Mouse (Mus musculus): ENCODE measurements around the gene Dhx37. TPM values are rescaled to one million over a fixed set of nuclear protein-coding genes. Genes with fewer than 3 reads are reported as not detected.
"Not testable (repeated sequence)": the region's sequence is repeated elsewhere in the genome, so short reads cannot be mapped to it uniquely, and the experiment has no call there.

Gene Dhx37
- total RNA-seq, 2 experiments from 2014 or later = 14.0 to 16.0 TPM

GRCm38 (mm10) chr5:125409348-125410090 is 24.4 kb downstream of the Dhx37 start:
- DNase-seq (ENCODE audit: low spot score in 2 of 2) = no peak

- peak; percentile 63 to 69 for DNase-seq (ENCODE audit: low spot score in 2 of 2)
These were observed 25.1 kb downstream of the Dhx37 start for GRCm38 (mm10) chr5:125408842-125409241.

GRCm38 (mm10) chr5:125407910-125408575 is 25.9 kb downstream of the Dhx37 start:
- no peak for DNase-seq (ENCODE audit: low spot score in 2 of 2)

DNA sequence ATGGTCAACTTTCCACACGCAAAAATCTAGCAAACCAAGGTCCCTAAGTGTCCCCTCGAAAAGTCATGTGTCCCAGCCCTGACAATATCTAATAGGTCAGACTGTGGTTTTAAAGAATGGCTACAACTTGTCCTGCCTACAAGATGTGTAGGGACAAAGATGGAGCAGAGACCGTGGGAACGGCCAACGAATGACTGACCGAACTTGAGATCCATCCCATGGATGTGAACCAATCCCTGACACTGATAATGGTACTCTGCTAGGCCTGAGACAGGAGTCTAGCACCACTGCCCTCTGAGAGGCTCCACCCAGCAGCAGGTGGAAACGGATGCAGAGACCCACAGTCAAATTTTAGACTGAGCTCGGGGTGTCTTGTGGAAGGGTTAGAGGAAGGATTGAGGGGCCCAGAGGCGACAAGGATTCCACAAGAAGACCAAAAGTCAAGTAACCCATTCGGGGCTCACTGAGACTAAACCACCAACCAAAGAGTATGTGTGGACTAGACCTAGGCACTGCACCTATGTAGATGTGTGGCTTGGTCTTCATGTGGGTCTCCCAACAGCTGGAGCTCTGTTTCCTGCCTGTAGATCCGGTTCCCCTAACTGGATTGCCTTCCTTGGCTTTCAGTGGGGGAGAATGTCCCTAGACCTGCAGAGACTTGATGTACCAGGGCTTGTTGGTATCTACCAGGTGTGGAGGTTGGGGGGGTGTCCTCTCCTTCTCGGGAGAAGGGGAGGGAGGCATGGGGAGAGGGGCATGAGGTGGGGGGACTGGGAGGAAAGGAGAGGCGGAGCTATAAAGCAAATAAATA is 26.7 kb downstream of the Dhx37 start:
- DNase-seq (ENCODE audit: low spot score in 2 of 2) = no peak

GRCm38 (mm10) chr5:125406322-125407016 is 27.5 kb downstream of the Dhx37 start:
- no peak for DNase-seq (ENCODE audit: low spot score in 2 of 2)

DNA sequence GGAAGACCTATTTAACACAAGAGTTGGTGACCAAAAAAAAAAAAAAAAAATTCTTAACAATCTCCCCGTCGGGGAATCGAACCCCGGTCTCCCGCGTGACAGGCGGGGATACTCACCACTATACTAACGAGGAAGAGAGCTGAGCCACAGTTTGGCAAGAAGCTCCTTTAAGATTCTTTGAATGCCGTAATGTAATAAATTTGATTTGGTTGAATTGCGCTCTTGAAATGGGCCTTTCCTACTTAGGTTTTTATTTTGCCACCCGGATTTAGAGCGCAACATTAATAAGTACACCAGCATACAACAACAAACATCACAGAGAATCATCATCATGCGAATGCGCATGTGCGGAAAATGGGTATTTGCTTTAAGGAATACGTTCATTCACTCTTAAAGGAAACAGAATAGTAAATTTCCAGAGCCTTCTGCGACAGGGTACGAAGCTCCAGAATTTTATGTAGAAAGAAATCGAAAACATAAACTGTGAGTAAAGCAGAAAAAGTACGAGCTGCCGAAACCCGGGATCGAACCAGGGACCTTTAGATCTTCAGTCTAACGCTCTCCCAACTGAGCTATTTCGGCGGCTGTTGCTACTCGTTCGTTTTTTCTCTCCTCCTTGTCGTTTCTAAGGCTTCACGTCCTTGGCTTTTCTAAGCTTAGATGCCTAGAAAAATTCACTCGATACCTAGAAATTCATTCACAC is 28.2 kb downstream of the Dhx37 start:
- peak; percentile 64 to 77 for DNase-seq (ENCODE audit: low spot score in 2 of 2)

- no peak for DNase-seq (ENCODE audit: low spot score in 2 of 2)
These were observed 28.9 kb downstream of the Dhx37 start for GRCm38 (mm10) chr5:125404903-125405545.

DNA sequence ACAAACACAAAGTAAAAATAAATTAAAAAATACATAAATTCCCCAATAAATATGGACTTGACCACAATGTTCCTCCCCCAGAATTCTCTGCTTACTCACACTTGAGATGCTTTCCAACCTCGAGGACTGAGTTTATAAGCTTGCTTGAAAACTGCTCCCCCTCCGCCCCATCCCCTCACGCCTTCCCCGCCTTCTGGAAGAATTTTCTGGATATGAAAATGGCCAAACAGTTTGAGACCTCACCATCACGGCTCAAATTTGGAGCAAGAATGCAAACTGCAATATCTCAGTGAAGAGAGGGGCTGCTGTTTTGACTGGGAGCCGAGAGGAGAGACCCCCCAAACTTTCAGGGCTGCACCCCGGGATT is 29.4 kb downstream of the Dhx37 start:
- no peak for DNase-seq (ENCODE audit: low spot score in 2 of 2)

DNA sequence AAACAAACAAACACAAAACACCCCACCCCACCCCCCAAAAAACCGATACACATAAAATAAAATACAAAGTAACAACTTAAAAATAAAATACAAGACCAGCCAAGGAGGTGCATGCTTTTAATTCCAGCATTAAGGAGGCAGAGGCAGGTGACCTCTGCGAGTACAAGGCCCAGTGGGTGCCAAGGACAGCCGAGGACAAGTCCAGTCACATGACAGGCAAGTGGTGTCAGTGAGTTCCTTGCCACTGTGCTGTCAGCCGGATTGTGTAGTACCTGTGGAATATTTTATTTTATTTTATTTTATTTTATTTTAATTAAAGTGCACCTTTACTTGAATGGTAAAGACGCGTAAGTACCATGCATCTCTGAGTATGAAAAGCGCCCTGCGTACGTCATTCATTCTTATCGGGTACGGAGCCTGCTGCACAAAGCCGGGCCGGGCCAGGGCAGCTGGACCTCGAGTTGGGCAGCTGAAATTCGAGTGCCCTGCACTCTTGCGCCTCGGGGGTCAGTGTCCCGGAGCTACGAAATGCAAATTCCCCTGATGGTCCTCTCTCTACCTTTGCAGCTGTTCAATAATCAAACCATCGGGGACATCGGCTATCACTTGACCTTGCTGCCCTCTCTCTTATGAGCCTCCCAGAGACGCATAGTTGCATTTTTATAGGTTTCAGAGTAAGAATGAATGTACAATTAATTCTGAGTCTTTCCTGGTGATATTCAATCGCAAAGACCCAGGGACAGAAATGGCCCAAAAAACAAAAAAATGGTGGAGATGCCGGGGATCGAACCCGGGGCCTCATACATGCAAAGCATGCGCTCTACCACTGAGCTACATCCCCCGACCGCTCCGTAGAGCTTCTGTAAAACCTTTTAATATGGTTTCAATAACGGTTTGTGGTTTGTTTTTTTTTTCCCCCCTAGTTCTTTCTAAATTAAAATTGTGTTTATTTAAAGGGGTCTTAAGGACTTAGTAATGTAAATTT is 30.1 kb downstream of the Dhx37 start:
- no peak for DNase-seq (ENCODE audit: low spot score in 2 of 2)

DNA sequence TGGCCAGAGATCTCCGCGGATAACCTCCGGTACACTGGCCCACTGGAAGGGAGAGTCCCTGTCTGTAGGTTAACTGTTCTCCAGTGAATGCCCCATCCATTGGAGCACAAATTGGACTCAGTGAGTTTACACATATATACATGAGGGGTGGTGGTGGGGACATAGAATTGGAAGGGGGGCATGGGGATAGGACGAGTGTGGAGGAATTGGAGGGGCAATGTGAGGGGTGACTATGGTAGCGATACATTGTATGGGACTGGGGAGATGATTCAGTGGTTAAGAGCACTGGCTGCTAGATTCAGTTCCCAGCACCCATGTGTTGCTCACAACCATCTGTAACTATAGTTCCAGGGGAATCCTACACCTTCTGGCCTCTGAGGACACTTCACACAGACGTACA is 30.9 kb downstream of the Dhx37 start:
- no peak for DNase-seq (ENCODE audit: low spot score in 2 of 2)

GRCm38 (mm10) chr5:125402476-125402875 is 31.4 kb downstream of the Dhx37 start:
- DNase-seq (ENCODE audit: low spot score in 2 of 2) = no peak

- no peak for DNase-seq (ENCODE audit: low spot score in 2 of 2)
These were observed 33.0 kb downstream of the Dhx37 start for GRCm38 (mm10) chr5:125400903-125401302.

GRCm38 (mm10) chr5:125395008-125395407 is 38.9 kb downstream of the Dhx37 start:
- DNase-seq (ENCODE audit: low spot score in 2 of 2) = no peak

- peak in 1 of 2 experiments; percentile 58 for DNase-seq (ENCODE audit: low spot score in 2 of 2)
These were observed 40.0 kb downstream of the Dhx37 start for GRCm38 (mm10) chr5:125393622-125394603.

DNA sequence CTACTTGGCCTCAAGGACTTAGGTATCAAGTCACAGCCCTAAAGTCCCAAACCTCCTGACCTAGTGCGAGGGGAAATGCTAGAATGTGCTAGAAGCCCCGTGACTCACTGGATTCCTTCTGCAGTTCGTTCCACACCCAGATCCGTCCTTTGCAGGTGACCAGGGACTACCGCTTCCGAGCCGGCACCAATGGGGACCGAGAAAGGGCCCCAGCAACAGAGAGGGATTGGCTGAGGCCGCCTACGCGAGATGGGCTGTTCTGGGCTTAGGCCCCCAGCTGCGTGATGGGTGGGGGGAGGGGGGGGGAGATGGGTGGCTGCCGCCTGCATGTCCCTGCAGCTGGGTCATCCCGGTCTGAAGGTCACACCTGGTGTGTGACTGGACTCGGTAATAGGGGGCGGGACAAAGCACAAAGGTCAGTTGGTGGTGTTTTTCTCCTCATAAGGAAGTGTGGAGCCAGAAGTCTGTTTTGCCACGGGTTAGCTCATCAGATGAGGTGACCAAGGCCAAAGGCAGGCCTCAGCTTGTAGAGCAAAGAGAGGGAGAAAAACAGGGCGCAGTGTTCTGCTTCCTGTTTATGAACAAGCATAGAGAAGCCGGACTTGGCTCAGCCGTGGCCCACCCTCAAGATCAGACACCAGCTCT is 40.8 kb downstream of the Dhx37 start:
- DNase-seq (ENCODE audit: low spot score in 2 of 2) = peak; percentile 83 to 90

DNA sequence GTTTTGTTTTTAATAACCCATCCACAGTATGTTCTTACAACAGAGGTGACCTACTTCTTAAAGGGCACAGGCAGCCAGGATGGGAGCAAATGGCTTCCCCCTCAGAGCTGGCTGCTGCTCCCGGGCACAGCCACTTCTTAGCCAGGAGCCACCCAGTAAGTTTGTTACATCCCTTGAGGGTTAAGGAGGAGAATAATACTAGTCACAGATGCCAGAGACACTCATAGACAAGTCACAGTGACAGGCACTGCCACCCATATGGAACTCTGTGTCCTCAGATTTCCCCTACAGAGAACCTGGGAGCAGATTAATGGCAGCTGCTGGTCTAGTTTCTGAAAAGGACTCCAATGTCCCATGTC is 41.3 kb downstream of the Dhx37 start:
- DNase-seq (ENCODE audit: low spot score in 2 of 2) = no peak

GRCm38 (mm10) chr5:125392176-125392575 is 41.7 kb downstream of the Dhx37 start:
- not testable (repeated sequence) for DNase-seq (ENCODE audit: low spot score in 2 of 2)

Data from adrenal gland, postnatal 4 days (tissue).